Mouse (Mus musculus): ENCODE results near the gene Aurkc. TPM values are rescaled to one million over a fixed set of nuclear protein-coding genes. Genes with fewer than 3 reads are reported as not detected.

Aurkc gene
- not detected for polyA plus RNA-seq (2014; fragmentation: Illumina TruSeq; extraction: RNeasy Lipid Tissue Mini Kit (QIAGEN cat#74804); ENCODE audit: low read depth, low replicate concordance)

DNA sequence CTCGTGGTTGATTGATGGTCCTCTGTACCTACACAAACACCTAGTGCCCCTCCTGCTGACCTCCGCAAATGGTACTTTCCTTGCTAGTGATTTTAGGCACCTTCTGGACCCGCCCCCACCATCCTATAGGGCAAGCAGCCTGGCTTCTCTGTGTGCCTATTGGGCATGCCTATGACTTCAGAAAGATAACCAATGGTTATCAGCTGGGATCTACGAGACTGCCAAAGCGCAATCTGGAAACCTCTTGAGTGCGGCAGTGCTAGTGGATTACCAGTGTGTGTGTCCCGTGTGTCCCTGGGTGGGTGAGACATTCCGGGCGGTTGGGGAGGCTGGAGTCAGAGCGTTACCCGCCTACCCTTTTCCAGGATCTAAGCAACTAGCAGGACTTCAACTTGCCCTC, at the start of gene Aurkc:
Aurkc (plus strand) TSS at position 50 of the 400 bp plus-strand sequence.

Other genes with a start within 250 kb of the Aurkc start
- gene Zfp954, start 126.2 kb downstream of the Aurkc start, polyA plus RNA-seq (2014; fragmentation: Illumina TruSeq; extraction: RNeasy Lipid Tissue Mini Kit (QIAGEN cat#74804); ENCODE audit: low read depth, low replicate concordance), result 7.8 TPM
- gene Zfp773, start 141.5 kb downstream of the Aurkc start, polyA plus RNA-seq (2014; fragmentation: Illumina TruSeq; extraction: RNeasy Lipid Tissue Mini Kit (QIAGEN cat#74804); ENCODE audit: low read depth, low replicate concordance), result 1.5 TPM
- gene Zfp418, start 176.0 kb downstream of the Aurkc start, polyA plus RNA-seq (2014; fragmentation: Illumina TruSeq; extraction: RNeasy Lipid Tissue Mini Kit (QIAGEN cat#74804); ENCODE audit: low read depth, low replicate concordance), result 4.3 TPM
- gene Zfp772, start 214.7 kb downstream of the Aurkc start, polyA plus RNA-seq (2014; fragmentation: Illumina TruSeq; extraction: RNeasy Lipid Tissue Mini Kit (QIAGEN cat#74804); ENCODE audit: low read depth, low replicate concordance), result 11.1 TPM